Comparison of ENCODE assay signal across 7 mouse cellular contexts in genomic region chr7:113295077-113295890, GRCm38 (mm10).
A peak's percentile ranks its signal among the peaks of the same experiment; 100 is the strongest.
DNase-seq lines count a peak whose midpoint lies in the region; ATAC-seq and TF ChIP-seq lines count a peak whose summit lies in the region.

No protein-coding gene starts in this region.

- WGBS in forebrain, embryonic 14.5 days: 51% methylated on average over 17 of the region's 17 CpGs
- WGBS in lung, adult 2 months: 43% methylated on average over 17 of the region's 17 CpGs
- WGBS in lung, postnatal 0 days: 28% methylated on average over 17 of the region's 17 CpGs

- H3K27ac ChIP-seq in ES-Bruce4 (ENCODE audit: insufficient read depth, low read length): peak overlapping the region; percentile 88
- no peak overlapping the region; the same call in 1 of the 2 replicates for H3K27ac ChIP-seq in forebrain, embryonic 14.5 days (ENCODE audit: low read depth, low read length)
- no peak overlapping the region for H3K27ac ChIP-seq in lung, postnatal 0 days (ENCODE audit: low read length)

- H3K4me1 ChIP-seq in ES-Bruce4 (ENCODE audit: control insufficient read depth, insufficient read depth, low read length): no peaks in the 10 kb centered on the region
- H3K4me1 ChIP-seq in forebrain, embryonic 14.5 days (ENCODE audit: control insufficient read depth, insufficient read depth, low read length): peaks cover 9% of the 10 kb centered on the region; the same call in 1 of the 2 replicates
- H3K4me1 ChIP-seq in lung, adult 2 months (ENCODE audit: control insufficient read depth, insufficient read depth, low read length): no peaks in the 10 kb centered on the region
- H3K4me1 ChIP-seq in lung, postnatal 0 days (ENCODE audit: insufficient read depth, low read depth, low read length): no peaks in the 10 kb centered on the region

- H3K4me3 ChIP-seq in ES-Bruce4 (ENCODE audit: low read depth, low read length): peak overlapping the region; percentile 66
- H3K4me3 ChIP-seq in forebrain, embryonic 14.5 days (ENCODE audit: low read depth, low read length): no peak overlapping the region
- no peak overlapping the region for H3K4me3 ChIP-seq in lung, adult 2 months (replicated peaks; ENCODE audit: extremely low read depth, low read depth, low read length)
- H3K4me3 ChIP-seq in lung, postnatal 0 days (ENCODE audit: low read depth, low read length): no peak overlapping the region

- TF ChIP-seq CTCF in ES-Bruce4 (IDR thresholded peaks at IDR 0.05; ENCODE audit: low read depth, low read length): no peak
- no peak for TF ChIP-seq CTCF in lung, adult 2 months (IDR thresholded peaks at IDR 0.05; ENCODE audit: insufficient read depth, low read length)
- TF ChIP-seq CTCF in lung, postnatal 0 days (IDR thresholded peaks at IDR 0.05): no peak; the same call in 1 of the 2 replicates

- peak overlapping the region; percentile 31 for H3K9ac ChIP-seq in ES-Bruce4 (ENCODE audit: low read depth, poor library complexity, severe bottlenecking)
- H3K9ac ChIP-seq in forebrain, embryonic 14.5 days (ENCODE audit: low read length): no peak overlapping the region
- no peak overlapping the region for H3K9ac ChIP-seq in lung, postnatal 0 days (replicated peaks; ENCODE audit: low read depth)

- DNase-seq in CD4-positive, CD25-positive, alpha-beta regulatory T cell, adult 2 months (ENCODE audit: low read depth, low spot score): peak; percentile 51
- DNase-seq in forebrain, embryonic 14.5 days (ENCODE audit: low spot score): peak; percentile 46
- peak; percentile 72 for DNase-seq in mesoderm, embryonic 11.5 days (ENCODE audit: low read depth, low spot score)
- DNase-seq in thymus, postnatal 25 days: peak; percentile 63
- no peak for DNase-seq in lung, adult 2 months
- no peak for DNase-seq in lung, postnatal 0 days (ENCODE audit: low spot score)

- no peak overlapping the region for H3K4me2 ChIP-seq in forebrain, embryonic 14.5 days (ENCODE audit: low read length)
- no peak overlapping the region for H3K4me2 ChIP-seq in lung, postnatal 0 days (replicated peaks; ENCODE audit: low read depth, low read length)

- H3K36me3 ChIP-seq in ES-Bruce4 (ENCODE audit: control insufficient read depth, insufficient read depth, low read length, poor library complexity, severe bottlenecking): no peaks in the 10 kb centered on the region; the same call in 1 of the 2 replicates
- H3K36me3 ChIP-seq in forebrain, embryonic 14.5 days (ENCODE audit: control insufficient read depth, insufficient read depth, low read length): peaks cover 6% of the 10 kb centered on the region; the same call in 1 of the 2 replicates
- peaks cover 19% of the 10 kb centered on the region for H3K36me3 ChIP-seq in lung, postnatal 0 days (ENCODE audit: insufficient read depth, low read length)

- TF ChIP-seq POLR2A in ES-Bruce4 (IDR thresholded peaks at IDR 0.05; ENCODE audit: insufficient read depth, low read length): no peak
- TF ChIP-seq POLR2A in lung, adult 2 months (IDR thresholded peaks at IDR 0.05; ENCODE audit: borderline replicate concordance, extremely low read depth, low read depth, low read length): no peak

- peak; percentile 67 for TF ChIP-seq EP300 in ES-Bruce4 (IDR thresholded peaks at IDR 0.05; ENCODE audit: insufficient read depth, low read depth, low read length)
- no peak for TF ChIP-seq EP300 in lung, postnatal 0 days (IDR thresholded peaks at IDR 0.05)

- no peak for ATAC-seq in forebrain, embryonic 14.5 days
- ATAC-seq in lung, postnatal 0 days: no peak

- no peaks in the 10 kb centered on the region for H3K27me3 ChIP-seq in ES-Bruce4 (ENCODE audit: control insufficient read depth, insufficient read depth, low read length, poor library complexity, severe bottlenecking)
- H3K27me3 ChIP-seq in forebrain, embryonic 14.5 days (replicated peaks; ENCODE audit: control insufficient read depth, insufficient read depth, low read length): no peaks in the 10 kb centered on the region
- H3K27me3 ChIP-seq in lung, postnatal 0 days (replicated peaks; ENCODE audit: insufficient read depth, low read length): no peaks in the 10 kb centered on the region

- H3K9me3 ChIP-seq in ES-Bruce4 (replicated peaks; ENCODE audit: control insufficient read depth, insufficient read depth, low read length, poor library complexity, severe bottlenecking): no peaks in the 10 kb centered on the region
- H3K9me3 ChIP-seq in forebrain, embryonic 14.5 days (replicated peaks; ENCODE audit: control insufficient read depth, low read length): no peaks in the 10 kb centered on the region
- H3K9me3 ChIP-seq in lung, postnatal 0 days (ENCODE audit: low read length): no peaks in the 10 kb centered on the region

Comparison
In these comparisons a context has a peak if more than half of its experiments do, and no peak if none do; other contexts are left out.
1. DNase-seq: peak in CD4-positive, CD25-positive, alpha-beta regulatory T cell, adult 2 months (single experiment), forebrain, embryonic 14.5 days (single experiment), mesoderm, embryonic 11.5 days (single experiment) and thymus, postnatal 25 days (single experiment); none in lung, adult 2 months (single experiment) and lung, postnatal 0 days (single experiment).